Mouse (Mus musculus) left cerebral cortex, adult 11 months (tissue): Measurements from ENCODE around the gene Pgbd5.
A peak's percentile ranks its signal among the peaks of the same experiment; 100 is the strongest.

Experiments used
- DNase-seq: peaks from one replicate; pipeline ENCODE4 v3.0.0; 2022; ENCODE audit warnings: low spot score

Pgbd5 gene

GRCm38 (mm10) chr8:124439558-124439957 lies at the start of gene Pgbd5:
Gene Pgbd5, minus strand, starts transcription at chr8:124439658.
- DNase-seq, result no peak

GRCm38 (mm10) chr8:124483356-124484115 lies 44.1 kb upstream of the Pgbd5 start:
- DNase-seq, result no peak

GRCm38 (mm10) chr8:124482790-124483189 lies 43.3 kb upstream of the Pgbd5 start:
- DNase-seq, result no peak

- no peak for DNase-seq
Measured at GRCm38 (mm10) chr8:124480321-124480720, 40.9 kb upstream of the Pgbd5 start.

GRCm38 (mm10) chr8:124479251-124479650 lies 39.8 kb upstream of the Pgbd5 start:
- no peak for DNase-seq

GRCm38 (mm10) chr8:124476701-124477100 lies 37.2 kb upstream of the Pgbd5 start:
- DNase-seq, result peak; percentile 69

- DNase-seq, result no peak
Measured at GRCm38 (mm10) chr8:124475690-124476089, 36.2 kb upstream of the Pgbd5 start.

GRCm38 (mm10) chr8:124464641-124465040 lies 25.2 kb upstream of the Pgbd5 start:
- DNase-seq, result no peak

GRCm38 (mm10) chr8:124463111-124463510 lies 23.7 kb upstream of the Pgbd5 start:
- no peak for DNase-seq

GRCm38 (mm10) chr8:124462192-124462591 lies 22.7 kb upstream of the Pgbd5 start:
- DNase-seq, result peak; percentile 47

- DNase-seq, result no peak
Measured at GRCm38 (mm10) chr8:124461103-124461502, 21.6 kb upstream of the Pgbd5 start.

- DNase-seq, result no peak
Measured at GRCm38 (mm10) chr8:124460660-124461059, 21.2 kb upstream of the Pgbd5 start.

GRCm38 (mm10) chr8:124459627-124460026 lies 20.2 kb upstream of the Pgbd5 start:
- DNase-seq, result no peak

GRCm38 (mm10) chr8:124455359-124455758 lies 15.9 kb upstream of the Pgbd5 start:
- peak; percentile 57 for DNase-seq

- DNase-seq, result no peak
Measured at GRCm38 (mm10) chr8:124450192-124450895, 10.9 kb upstream of the Pgbd5 start.

- DNase-seq, result no peak
Measured at GRCm38 (mm10) chr8:124448962-124449670, 9.7 kb upstream of the Pgbd5 start.

- no peak for DNase-seq
Measured at GRCm38 (mm10) chr8:124436741-124437140, 2.7 kb downstream of the Pgbd5 start.

- DNase-seq, result no peak
Measured at GRCm38 (mm10) chr8:124435707-124436243, 3.7 kb downstream of the Pgbd5 start.

- no peak for DNase-seq
Measured at GRCm38 (mm10) chr8:124435170-124435569, 4.3 kb downstream of the Pgbd5 start.

GRCm38 (mm10) chr8:124434126-124434790 lies 5.2 kb downstream of the Pgbd5 start:
- DNase-seq, result peak; percentile 97

GRCm38 (mm10) chr8:124433451-124434125 lies 5.9 kb downstream of the Pgbd5 start:
- DNase-seq, result no peak
